20 mouse cellular contexts compared by ENCODE assay signal in the genomic region with DNA sequence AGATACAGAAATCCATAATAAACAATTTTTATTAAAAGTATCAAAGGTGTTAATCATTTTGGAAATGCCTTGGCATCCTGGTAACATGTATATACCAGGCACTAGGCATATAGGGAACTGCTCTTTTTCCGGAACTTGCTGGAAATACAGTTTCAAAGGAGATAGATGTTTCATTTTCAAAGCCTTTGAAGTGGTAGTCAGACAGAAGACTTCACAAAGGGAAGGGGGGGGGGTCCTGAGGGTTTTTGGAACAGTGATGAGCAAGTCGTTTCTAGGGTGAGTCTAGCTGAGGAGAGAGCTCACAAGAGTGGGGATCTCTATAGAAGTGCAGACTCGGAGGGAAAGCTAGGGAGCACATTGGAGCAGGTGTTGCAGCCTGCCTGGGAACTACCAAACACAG.
"Had no signal": no experiment of that assay in that cellular context is flagged by ENCODE, and none has a peak within 500 bp of the region (broad histone marks: within the 10 kb centered on the region; RNA-seq: fewer than 3 reads in every experiment).

No protein-coding gene starts in this region.

- DNase-seq: lung, adult 18-20 months; lung, embryonic 14.5 days; lung, postnatal 10 days; lung, postnatal 36 days; retina, postnatal 1 day; right cerebral cortex, adult 18-20 months; right cerebral cortex, postnatal 25 days; right cerebral cortex, postnatal 4 days; spleen, adult 18-20 months; thymus, postnatal 36 days had no signal

- H3K27me3 ChIP-seq: megakaryocyte, embryonic 14.5 days; midbrain, embryonic 13.5 days; midbrain, embryonic 15.5 days; neural tube, embryonic 13.5 days; neural tube, embryonic 15.5 days; stomach, embryonic 15.5 days had no signal

- H3K27ac ChIP-seq: liver, embryonic 14.5 days; macrophage; midbrain, embryonic 13.5 days; midbrain, embryonic 15.5 days; neural tube, embryonic 13.5 days; neural tube, embryonic 15.5 days; stomach, embryonic 15.5 days; stomach, postnatal 0 days had no signal

- H3K9ac ChIP-seq: liver, embryonic 14.5 days; lung, embryonic 14.5 days; midbrain, embryonic 13.5 days; midbrain, embryonic 15.5 days; neural tube, embryonic 13.5 days; neural tube, embryonic 15.5 days; stomach, embryonic 15.5 days had no signal

- H3K4me1 ChIP-seq: midbrain, embryonic 13.5 days; midbrain, embryonic 15.5 days; neural tube, embryonic 13.5 days; neural tube, embryonic 15.5 days; stomach, embryonic 15.5 days had no signal

- H3K36me3 ChIP-seq: midbrain, embryonic 13.5 days; midbrain, embryonic 15.5 days; neural tube, embryonic 13.5 days; neural tube, embryonic 15.5 days; stomach, embryonic 15.5 days had no signal

- H3K4me3 ChIP-seq: megakaryocyte, embryonic 14.5 days; midbrain, embryonic 13.5 days; midbrain, embryonic 15.5 days; neural tube, embryonic 13.5 days; neural tube, embryonic 15.5 days; stomach, embryonic 15.5 days had no signal

- H3K9me3 ChIP-seq: neural tube, embryonic 15.5 days; stomach, embryonic 15.5 days had no signal

- H3K4me2 ChIP-seq: lung, embryonic 14.5 days; midbrain, embryonic 11.5 days; midbrain, embryonic 13.5 days; midbrain, embryonic 15.5 days; neural tube, embryonic 13.5 days; neural tube, embryonic 15.5 days; stomach, embryonic 15.5 days had no signal

- ATAC-seq: midbrain, embryonic 13.5 days; midbrain, embryonic 15.5 days had no signal
